Mouse (Mus musculus): ENCODE measurements around the gene Carhsp1.

Gene Carhsp1

GRCm38 (mm10) chr16:8637217-8638051 is 34.5 kb downstream of the Carhsp1 start, which contains the start of the genes Pmm2 and Tmem186:
TSS of gene Pmm2 (plus strand) at chr16:8637674.
TSS of gene Tmem186 (minus strand) at chr16:8637712.
- DNase-seq: peak; percentile 94

DNA sequence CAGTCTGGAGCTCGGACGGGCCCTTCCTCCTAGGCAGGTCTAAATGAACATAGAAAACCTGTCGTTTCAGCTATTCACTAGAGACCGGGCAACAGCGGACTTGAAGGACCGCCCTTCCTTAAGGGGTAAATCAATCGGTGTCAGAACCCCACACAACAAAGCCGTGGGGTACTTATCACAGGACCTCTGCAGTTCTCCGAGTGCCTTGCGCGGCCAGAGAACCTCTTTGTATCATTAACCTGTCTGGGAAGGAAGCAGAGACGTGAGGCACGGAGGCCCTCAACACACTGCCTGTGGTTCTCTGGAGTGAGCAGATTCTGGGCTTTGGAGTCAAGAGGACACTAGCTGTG is 35.1 kb downstream of the Carhsp1 start:
- no peak for DNase-seq

DNA sequence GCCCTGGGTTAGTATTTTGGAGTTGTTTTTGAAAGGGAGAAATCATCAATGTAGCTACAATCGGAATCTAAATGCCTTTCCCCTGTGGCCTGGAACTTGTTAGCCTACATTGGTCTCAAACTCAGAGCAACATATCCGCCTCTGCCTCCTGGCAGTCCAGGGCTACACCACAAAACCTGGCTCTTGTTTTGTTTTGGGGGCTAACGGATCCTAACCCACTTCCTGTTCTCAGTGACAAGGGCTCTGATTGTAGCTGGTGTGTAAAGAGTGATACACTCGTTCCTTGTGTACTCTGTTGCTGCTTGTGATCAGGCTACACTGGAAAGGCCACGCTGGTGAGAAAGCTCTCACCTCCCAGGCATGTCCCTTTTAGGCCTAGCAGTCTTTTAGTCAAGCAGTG is 40.5 kb downstream of the Carhsp1 start:
- DNase-seq: no peak

DNA sequence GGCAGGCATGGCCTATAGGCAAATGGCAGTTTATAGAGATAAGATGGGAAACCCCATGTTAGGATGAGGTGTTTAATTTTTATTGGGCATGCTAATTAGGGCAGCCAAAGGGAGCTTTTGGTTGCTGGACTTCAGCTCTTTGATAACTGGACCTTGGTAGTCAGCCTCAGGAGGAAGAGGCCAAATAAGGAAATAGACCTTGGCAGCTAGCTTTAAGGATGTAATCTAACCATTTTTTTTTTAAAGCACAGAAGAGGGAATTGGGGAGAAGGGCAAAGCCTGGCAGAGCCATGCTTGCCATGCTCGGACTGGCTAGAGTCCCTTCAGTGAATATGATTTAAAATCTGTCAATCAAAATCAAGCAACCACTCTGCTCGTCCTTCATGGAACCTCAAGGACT is 41.5 kb downstream of the Carhsp1 start:
- no peak for DNase-seq

- no peak for DNase-seq
These were observed 51.4 kb downstream of the Carhsp1 start for GRCm38 (mm10) chr16:8620315-8621115.

- no peak for DNase-seq
These were observed 52.2 kb downstream of the Carhsp1 start for GRCm38 (mm10) chr16:8619659-8620314.

DNA sequence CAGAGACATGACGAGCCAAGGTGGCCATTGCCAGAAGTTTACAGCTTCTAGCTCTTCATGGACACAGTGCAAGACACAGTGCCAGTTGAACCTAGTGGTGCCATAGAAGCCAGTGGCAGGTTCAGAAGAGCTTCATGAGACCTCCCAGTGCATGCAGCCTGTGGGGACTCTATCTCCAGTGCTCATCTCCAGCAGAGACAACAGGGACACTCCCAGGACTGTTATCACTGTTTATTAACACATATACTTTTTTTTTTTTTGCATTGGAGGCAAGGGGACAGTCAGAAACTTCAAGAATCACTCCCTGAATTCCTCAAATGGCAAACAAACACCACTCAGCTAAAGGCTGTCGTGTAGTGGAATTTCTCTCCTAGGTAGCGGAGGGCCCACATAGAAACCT is 58.5 kb downstream of the Carhsp1 start:
- no peak for DNase-seq

- no peak for DNase-seq
These were observed 58.9 kb downstream of the Carhsp1 start for GRCm38 (mm10) chr16:8613039-8613438.

- DNase-seq: no peak
These were observed 59.5 kb downstream of the Carhsp1 start for GRCm38 (mm10) chr16:8612214-8613005.

DNA sequence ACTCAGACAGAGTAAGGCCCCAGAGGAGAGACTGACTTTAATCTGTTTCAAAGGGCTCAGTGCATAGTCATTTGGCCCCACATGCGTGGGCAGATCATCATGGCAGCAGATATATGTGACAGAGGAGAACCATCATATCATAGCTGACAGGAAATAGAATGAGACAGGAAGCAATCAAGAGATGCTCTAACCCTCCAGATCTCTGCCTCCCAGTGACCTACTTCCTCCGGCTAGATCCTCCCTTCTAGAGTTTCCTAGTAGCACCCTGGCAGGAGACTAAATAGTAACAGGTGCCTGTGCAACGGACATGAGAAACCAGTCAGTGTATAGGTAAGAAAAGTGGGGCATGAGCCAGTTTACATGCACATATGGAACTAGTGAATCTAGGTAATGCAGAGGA is 61.6 kb downstream of the Carhsp1 start:
- no peak for DNase-seq
